Mouse (Mus musculus): ENCODE results near the gene Sdhc.
"Not testable (repeated sequence)": the region's sequence is repeated elsewhere in the genome, so short reads cannot be mapped to it uniquely, and the experiment has no call there.

The Sdhc gene

DNA sequence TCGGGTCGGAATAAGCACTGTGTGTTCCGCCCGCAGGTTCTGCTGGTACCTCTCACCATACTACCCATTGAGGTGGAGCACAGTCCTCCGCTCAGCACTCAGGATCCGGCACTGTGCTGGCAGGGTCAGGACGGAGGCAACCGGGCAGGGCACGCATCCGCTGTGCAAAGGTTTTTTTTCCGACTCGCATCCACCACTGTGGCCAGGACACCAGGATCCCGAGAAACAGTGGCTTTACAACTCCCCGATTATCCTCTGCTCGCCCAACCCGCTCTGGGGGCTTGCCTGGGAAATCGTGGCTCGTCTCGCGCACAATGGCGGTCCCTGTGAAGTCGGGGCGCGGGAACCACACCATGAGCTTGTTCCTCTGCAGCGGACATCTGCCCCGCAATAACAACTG, 64.7 kb downstream of the Sdhc start:
- ChIA-PET CTCF (no interaction called here), POLR2A (interaction anchor here in 1 of 4 experiments (0.6 to 0.7 kb wide), 2 partner anchors 17 to 225 kb away, joined by 4 to 8 read pairs; no protein-coding TSS in a partner anchor)

DNA sequence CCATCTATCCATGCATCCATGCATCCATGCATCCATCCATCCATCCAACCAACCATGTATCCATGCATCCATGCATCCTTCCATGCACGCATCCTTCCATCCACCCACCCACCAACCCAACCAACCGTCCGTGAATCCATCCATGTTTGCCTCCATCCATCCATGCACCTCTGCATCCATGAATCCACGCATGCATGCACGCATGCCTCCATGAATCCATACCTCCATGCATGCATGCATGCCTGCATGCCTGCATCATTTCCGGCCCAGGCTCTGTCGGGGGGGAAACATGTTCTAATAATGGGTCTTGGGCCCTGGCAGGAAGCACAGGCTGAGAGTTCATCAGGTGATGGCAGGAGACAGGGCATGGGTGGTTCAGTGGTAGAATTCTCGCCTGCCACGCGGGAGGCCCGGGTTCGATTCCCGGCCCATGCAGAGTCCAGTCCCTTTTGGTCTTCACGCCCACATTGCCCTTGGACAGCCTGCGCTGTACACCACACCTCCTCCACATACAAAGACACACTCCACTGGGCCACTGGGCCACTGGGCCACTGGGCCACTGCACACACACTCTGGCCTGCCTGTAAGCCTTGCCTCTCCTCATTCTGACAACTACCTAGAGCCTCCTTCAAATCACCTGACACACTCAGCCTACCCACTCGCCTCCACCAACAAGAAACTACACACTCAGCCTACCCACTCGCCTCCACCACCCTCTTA, 68.7 kb downstream of the Sdhc start:
- CTCF ChIA-PET, POLR2A ChIA-PET: not testable (repeated sequence)

GRCm38 (mm10) chr1:171079825-171080224, 70.6 kb downstream of the Sdhc start:
- CTCF ChIA-PET, POLR2A ChIA-PET: not testable (repeated sequence)

- POLR2A ChIA-PET, result not testable (repeated sequence)
Measured at GRCm38 (mm10) chr1:171079345-171079744, 71.1 kb downstream of the Sdhc start.

DNA sequence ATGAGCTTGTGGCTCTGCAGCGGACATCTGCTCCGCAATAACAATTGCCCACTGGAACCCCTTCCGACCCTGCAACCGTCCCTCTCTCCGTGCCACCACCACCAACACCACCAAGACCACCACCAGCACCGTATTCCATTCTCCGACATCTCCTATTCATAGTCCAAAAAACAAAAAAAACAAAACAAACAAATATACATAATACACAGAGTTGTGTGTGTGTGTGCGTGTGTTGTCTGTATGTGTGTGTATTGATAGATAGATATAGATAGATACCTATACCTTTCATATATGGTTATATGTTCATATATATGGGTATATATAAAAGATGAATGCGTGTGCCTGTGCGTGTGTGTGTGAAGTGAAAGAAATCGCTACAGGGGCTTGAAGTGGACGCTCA, 72.0 kb downstream of the Sdhc start:
- CTCF ChIA-PET, POLR2A ChIA-PET: not testable (repeated sequence)

More at GRCm38 (mm10) chr1:171079345-171079744, 71.1 kb downstream of the Sdhc start:
- CTCF ChIA-PET, result not testable (repeated sequence)

DNA sequence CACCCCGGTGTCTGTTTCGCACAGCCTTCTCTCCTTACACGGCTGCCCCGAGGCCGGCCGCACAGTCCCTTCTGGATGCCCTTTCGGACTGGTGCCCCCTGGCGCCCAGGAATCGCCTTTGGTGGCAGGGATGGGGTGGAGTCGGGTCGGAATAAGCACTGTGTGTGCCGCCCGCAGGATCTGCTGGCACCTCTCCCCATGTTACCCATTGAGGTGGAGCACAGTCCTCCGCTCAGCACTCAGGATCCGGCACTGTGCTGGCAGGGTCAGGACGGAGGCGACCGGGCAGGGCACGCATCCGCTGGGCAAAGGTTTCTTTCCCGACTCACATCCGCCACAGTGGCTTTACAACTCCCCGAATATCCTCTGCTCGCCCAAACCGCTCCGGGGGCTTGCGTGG, 72.4 kb downstream of the Sdhc start:
- POLR2A ChIA-PET, CTCF ChIA-PET: not testable (repeated sequence)

DNA sequence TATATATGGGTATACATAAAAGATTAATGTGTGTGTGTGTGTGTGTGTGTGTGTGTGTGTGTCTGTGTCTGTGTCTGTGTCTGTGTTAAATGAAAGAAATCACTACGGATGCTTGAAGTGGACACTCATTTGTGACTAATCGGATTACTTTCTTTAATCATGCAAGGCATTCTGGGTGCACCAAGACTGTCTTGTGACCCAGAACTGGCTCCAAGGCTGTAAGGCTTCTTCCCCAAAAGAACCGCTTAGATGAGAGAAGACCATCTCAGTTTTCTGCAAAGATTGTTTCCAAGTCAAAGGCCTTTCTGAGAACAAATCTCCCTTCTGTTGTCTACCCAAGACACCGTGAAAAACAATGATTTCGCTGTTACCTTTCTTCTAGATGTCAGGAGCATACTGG, 73.2 kb downstream of the Sdhc start:
- POLR2A ChIA-PET, result not testable (repeated sequence)

More for the DNA sequence above, 73.2 kb downstream of the Sdhc start:
- CTCF ChIA-PET, result not testable (repeated sequence)
